8 mouse cellular contexts compared by ENCODE assay signal in genomic region chr3:100768170-100768624, GRCm38 (mm10). TPM values are rescaled to one million over a fixed set of nuclear protein-coding genes. Genes with fewer than 3 reads are reported as not detected.
DNase-seq lines count a peak whose midpoint lies in the region; ATAC-seq lines count a peak whose summit lies in the region.

No protein-coding gene starts in this region.

- no peaks in the 10 kb centered on the region for H3K27me3 ChIP-seq in stomach, embryonic 15.5 days (replicated peaks)

- no peak for ATAC-seq in stomach, embryonic 15.5 days (ENCODE audit: insufficient read depth, low FRiP score, low read depth)

- H3K4me1 ChIP-seq in stomach, embryonic 15.5 days: 0 out of 2 replicates have a peak, but pooled peaks cover 4% of the 10 kb centered on the region

- H3K27ac ChIP-seq in stomach, embryonic 15.5 days: peak overlapping the region; percentile 17; the same call in 1 of the 2 replicates

- 48% methylated on average over 15 of the region's 15 CpGs for WGBS in stomach, embryonic 15.5 days

- 0 out of 2 replicates have a peak overlapping the region, but pooled peaks have one; percentile 9 for H3K4me3 ChIP-seq in stomach, embryonic 15.5 days (replicated peaks)

- no peaks in the 10 kb centered on the region for H3K36me3 ChIP-seq in stomach, embryonic 15.5 days

- H3K9me3 ChIP-seq in stomach, embryonic 15.5 days: no peaks in the 10 kb centered on the region

- DNase-seq in 3T3-L1 (ENCODE audit: low read depth, low spot score) (peak; percentile 70), R1 (ENCODE audit: low read depth, low spot score) (peak; percentile 74)
- DNase-seq in frontal cortex, postnatal 25 days (ENCODE audit: low spot score in 2 of 2): peak; percentile 8 to 13
- DNase-seq in kidney, postnatal 10 days: peak; percentile 21
- peak; percentile 25 for DNase-seq in lung, postnatal 36 days
- no peak for DNase-seq in cerebellum, postnatal 4 days (ENCODE audit: low spot score in 2 of 2)
- no peak for DNase-seq in urinary bladder, postnatal 10 days (ENCODE audit: low spot score)

- no peak overlapping the region for H3K9ac ChIP-seq in stomach, embryonic 15.5 days

- peak overlapping the region; percentile 43 for H3K4me2 ChIP-seq in stomach, embryonic 15.5 days

RNA-seq across cellular contexts. Expression of gene Vtcn1, which starts 57.1 kb away (rescaled TPM):
- polyA plus RNA-seq in stomach, embryonic 15.5 days (2015; fragmentation: Nextera tagmentation; extraction: Ambion mirVana): 1.6 and 1.9 TPM in 2 replicates

Comparison
In these comparisons a context has a peak if more than half of its experiments do, and no peak if none do; other contexts are left out.
1. DNase-seq: peak in 3T3-L1 (single experiment), R1 (single experiment), frontal cortex, postnatal 25 days (2 of 2), kidney, postnatal 10 days (single experiment) and lung, postnatal 36 days (single experiment); none in cerebellum, postnatal 4 days (0 of 2) and urinary bladder, postnatal 10 days (single experiment).